Mouse (Mus musculus) kidney, embryonic 16.5 days (tissue): Measurements from ENCODE around the gene Ankrd63. TPM values are rescaled to one million over a fixed set of nuclear protein-coding genes. Genes with fewer than 3 reads are reported as not detected.
A peak's percentile ranks its signal among the peaks of the same experiment; 100 is the strongest.

Source experiments
- ATAC-seq: fragments of 200-750 bp; cut with Nextera tagmentation; 2 replicates; pipeline ENCODE4 v1.8.0; 2017; ENCODE audit warnings: moderate TSS enrichment; ENCODE audit not compliant: low FRiP score, low TSS enrichment
- H3K27ac ChIP-seq: fragments of 300-500 bp; sonication (generic); 2 replicates; pipeline ENCODE4 v1.5.1; 2014; ENCODE audit warnings: low read length
- H3K27me3 ChIP-seq: fragments of 300-500 bp; sonication (generic); 2 replicates; pipeline ENCODE4 v1.6.1; 2014; ENCODE audit warnings: low read length, control low read depth, mixed read lengths; ENCODE audit not compliant: insufficient read depth
- H3K36me3 ChIP-seq: fragments of 300-500 bp; sonication (generic); 2 replicates; pipeline ENCODE4 v1.6.1; 2014; ENCODE audit warnings: low read length, control low read depth, mixed read lengths; ENCODE audit not compliant: insufficient read depth
- H3K4me1 ChIP-seq: fragments of 300-500 bp; sonication (generic); 2 replicates; pipeline ENCODE4 v1.6.1; 2014; ENCODE audit warnings: low read length, control low read depth, mixed read lengths; ENCODE audit not compliant: insufficient read depth
- H3K4me2 ChIP-seq: fragments of 300-500 bp; sonication (generic); replicated peaks from 2 replicates; pipeline ENCODE4 v1.6.1; 2014; ENCODE audit warnings: low read depth, low read length
- H3K4me3 ChIP-seq: fragments of 300-500 bp; sonication (generic); 2 replicates; pipeline ENCODE4 v1.5.1; 2014; ENCODE audit warnings: mild to moderate bottlenecking, low read length
- H3K9ac ChIP-seq: fragments of 300-500 bp; sonication (generic); replicated peaks from 2 replicates; pipeline ENCODE4 v1.6.1; 2014; ENCODE audit warnings: low read length
- H3K9me3 ChIP-seq: fragments of 300-500 bp; sonication (generic); 2 replicates; pipeline ENCODE4 v1.6.1; 2016; ENCODE audit warnings: low read length, control low read depth
- WGBS: fragments of 180-500 bp; shearing (Covaris S2); extraction: QIAGEN DNeasy Blood & Tissue Kit; methylation state at CpG from one replicate; pipeline ENCODE4 v1.1.7; 2014; 5-methylcytosine and 5-hydroxymethylcytosine counted together
- polyA plus RNA-seq: library from polyadenylated mRNA; unstranded; fragments of >200 nt; fragmentation: Nextera tagmentation; extraction: Ambion mirVana; gene quantifications from 2 replicates; pipeline ENCODE4 v1.2.1, GENCODE M21; 2015

Gene Ankrd63
- polyA plus RNA-seq, 1 experiment from 2014 or later: 0.25 TPM

DNA sequence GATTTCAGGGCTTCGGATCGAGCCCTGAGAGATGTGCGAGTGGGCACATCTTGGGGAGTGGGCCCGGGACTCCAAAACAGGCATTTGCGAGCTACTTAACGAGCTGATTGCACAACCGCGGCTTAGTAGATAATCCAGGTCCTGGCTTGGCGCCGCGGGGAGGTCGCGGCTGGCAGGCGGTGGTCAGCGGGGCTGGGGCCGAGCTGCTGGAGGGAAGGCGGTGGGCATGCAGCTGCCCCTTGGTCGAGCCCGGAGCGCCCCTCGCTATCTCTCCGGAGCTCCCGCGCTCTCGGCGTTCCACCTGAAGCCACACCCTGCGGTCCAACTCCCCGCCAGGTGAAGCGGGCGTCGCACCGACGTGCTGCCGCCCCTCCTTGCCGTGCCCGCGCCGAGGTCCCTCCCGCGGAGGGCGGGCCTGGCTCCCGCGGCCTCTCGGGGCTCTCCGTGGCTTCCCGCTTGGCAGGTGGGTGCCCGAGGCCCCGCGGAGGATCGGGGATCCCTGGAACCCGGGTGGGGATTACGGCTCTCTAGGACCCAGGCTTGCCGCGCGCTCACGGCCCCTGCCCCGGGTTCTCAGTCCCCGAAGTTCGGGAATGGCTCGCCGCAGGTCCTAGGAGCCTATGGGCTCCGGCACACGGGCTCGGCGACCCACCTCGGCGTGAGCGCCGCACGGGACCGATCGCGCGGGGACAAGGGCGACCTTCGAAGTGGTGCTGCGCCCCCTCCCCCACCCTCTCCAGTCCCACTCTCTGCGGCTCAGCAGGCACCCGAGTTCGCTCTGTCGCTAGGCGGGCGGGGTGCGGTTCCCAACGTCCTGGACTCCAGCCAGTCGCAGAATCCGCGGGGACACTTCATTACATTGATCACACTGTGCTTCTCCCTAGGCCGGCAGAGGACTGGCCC lies 26.7 kb downstream of the Ankrd63 start:
- H3K4me3 ChIP-seq: peak overlapping the region; percentile 61
- H3K36me3 ChIP-seq: no peaks in the 10 kb centered on the region
- H3K27ac ChIP-seq: no peak overlapping the region
- H3K9me3 ChIP-seq: no peaks in the 10 kb centered on the region
- peak overlapping the region; percentile 66 for H3K9ac ChIP-seq
- peak overlapping the region; percentile 94 for H3K4me2 ChIP-seq
- ATAC-seq: peak; percentile 68
- peaks cover 76% of the 10 kb centered on the region for H3K27me3 ChIP-seq
- under 1% methylated on average over 84 of the region's 89 CpGs for WGBS
- peaks cover 6% of the 10 kb centered on the region for H3K4me1 ChIP-seq

DNA sequence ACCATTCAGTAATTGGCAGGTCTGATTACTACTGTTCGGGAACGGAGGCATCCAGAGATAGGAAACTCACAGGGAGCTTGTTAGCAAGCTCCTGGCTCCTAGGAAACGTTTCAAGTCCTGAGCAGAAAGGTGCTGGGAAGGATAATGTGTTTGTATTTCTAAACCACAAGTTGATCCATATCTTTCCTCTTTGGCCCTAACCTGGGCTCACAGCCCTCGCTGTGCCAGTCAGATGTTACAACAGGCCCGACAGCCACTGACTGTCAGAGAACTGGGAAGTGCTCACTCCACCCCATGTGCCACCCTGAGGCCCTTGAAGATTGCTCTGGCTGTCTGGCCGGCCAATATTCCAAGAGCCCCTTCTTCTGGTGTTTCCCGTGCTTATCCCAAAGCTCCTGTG lies 29.3 kb downstream of the Ankrd63 start:
- peaks cover 6% of the 10 kb centered on the region for H3K4me1 ChIP-seq
- no peaks in the 10 kb centered on the region for H3K36me3 ChIP-seq
- no peaks in the 10 kb centered on the region for H3K9me3 ChIP-seq
- H3K27ac ChIP-seq: no peak overlapping the region
- H3K4me2 ChIP-seq: no peak overlapping the region
- H3K4me3 ChIP-seq: no peak overlapping the region
- H3K27me3 ChIP-seq: peaks cover 70% of the 10 kb centered on the region
- ATAC-seq: no peak
- no peak overlapping the region for H3K9ac ChIP-seq
- 9% methylated on average over 7 of the region's 7 CpGs for WGBS

DNA sequence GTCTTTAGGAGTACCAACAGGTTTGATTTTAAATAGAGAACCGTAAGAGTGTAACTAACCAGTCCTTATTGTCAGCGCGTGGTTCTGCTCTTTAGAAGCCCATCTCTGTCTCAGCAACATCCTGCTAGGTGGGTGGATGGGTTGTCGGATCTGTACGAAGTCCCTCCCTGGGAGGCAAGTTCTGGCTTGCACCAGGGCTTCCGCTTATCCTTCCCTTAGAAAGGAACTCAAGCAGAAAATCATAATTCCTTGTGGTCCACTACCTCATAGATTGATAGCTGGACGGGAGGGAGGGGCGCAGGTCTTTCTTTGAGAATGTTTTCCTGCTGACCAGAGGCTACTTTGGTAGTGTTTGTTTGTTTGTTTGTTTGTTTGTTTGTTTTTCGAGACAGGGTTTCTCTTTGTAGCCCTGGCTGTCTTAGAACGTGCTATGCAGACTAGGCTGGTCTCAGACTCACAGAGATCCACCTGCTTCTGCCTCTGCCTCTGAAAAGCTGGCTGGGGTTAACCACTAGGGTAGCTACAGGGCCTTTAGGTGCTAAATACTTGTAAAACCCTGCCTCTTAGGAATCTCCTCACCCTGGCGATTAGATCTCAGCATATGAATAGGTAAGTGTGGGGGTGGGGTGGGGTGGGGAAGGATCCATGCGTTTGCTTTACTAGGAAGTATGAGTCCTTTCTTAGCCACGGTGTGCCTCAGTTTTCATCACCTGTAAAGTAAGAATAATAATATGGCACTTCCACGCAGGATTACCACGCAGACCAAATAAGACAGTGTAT lies 29.9 kb downstream of the Ankrd63 start:
- ATAC-seq: no peak
- 21% methylated on average over 15 of the region's 15 CpGs for WGBS
- Histone ChIP-seq H3K36me3 (no peaks in the 10 kb centered on the region), H3K27ac (no peak overlapping the region), H3K9me3 (no peaks in the 10 kb centered on the region), H3K4me2 (no peak overlapping the region), H3K9ac (no peak overlapping the region), H3K4me1 (peaks cover 9% of the 10 kb centered on the region), H3K4me3 (no peak overlapping the region), H3K27me3 (peaks cover 68% of the 10 kb centered on the region)

DNA sequence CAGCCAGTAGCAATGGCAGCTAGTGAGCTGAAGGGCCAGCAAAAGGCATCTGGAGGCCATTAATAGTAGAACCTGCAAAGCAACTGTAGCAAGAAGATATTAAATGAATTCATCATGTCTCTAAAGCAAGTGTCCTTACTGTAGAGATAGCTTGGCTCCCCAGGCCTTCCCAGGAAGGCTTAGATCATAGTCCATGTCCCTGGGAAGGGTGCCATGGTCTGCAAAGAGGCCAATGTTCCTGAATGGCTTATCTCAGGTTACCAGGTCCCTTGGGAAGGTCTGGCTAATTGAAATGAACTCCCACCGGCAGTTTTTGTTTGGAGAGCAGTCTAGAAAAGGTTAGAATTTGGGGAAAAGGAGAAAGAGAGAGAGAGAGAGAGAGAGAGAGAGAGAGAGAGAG lies 32.0 kb downstream of the Ankrd63 start:
- no peak for ATAC-seq
- Histone ChIP-seq H3K4me1 (peaks cover 7% of the 10 kb centered on the region), H3K9ac (no peak overlapping the region), H3K9me3 (no peaks in the 10 kb centered on the region), H3K36me3 (no peaks in the 10 kb centered on the region), H3K4me3 (no peak overlapping the region), H3K27me3 (peaks cover 46% of the 10 kb centered on the region), H3K27ac (no peak overlapping the region), H3K4me2 (no peak overlapping the region)
- 32% methylated on average over 1 of the region's 1 CpGs for WGBS

DNA sequence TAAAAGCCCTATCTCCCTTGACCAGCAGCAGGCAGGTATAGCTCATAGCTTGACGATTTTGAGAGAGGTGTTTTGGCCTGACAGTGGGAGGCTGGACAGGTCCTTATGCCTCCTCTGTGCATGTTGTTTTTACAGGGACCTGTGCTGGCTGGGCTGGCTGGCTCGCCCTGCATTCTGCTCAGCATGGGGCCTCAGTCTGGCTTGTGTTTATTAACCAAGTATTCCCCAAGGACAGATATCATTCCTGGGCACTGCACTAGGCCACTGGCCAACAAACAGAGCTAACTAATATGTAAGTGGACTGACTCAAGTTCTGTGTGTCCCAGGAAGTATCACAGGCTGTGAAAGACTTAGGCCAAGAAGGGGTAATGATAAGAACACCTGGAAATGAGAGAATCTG lies 34.0 kb downstream of the Ankrd63 start:
- Histone ChIP-seq H3K9me3 (no peaks in the 10 kb centered on the region), H3K4me1 (peaks cover 7% of the 10 kb centered on the region), H3K36me3 (no peaks in the 10 kb centered on the region), H3K27me3 (peaks cover 28% of the 10 kb centered on the region), H3K4me2 (no peak overlapping the region), H3K4me3 (no peak overlapping the region), H3K27ac (peak overlapping the region; percentile 61; the same call in 1 of the 2 replicates), H3K9ac (no peak overlapping the region)
- ATAC-seq: peak; percentile 23; the same call in 1 of the 2 replicates
- 28% methylated on average over 2 of the region's 2 CpGs for WGBS

DNA sequence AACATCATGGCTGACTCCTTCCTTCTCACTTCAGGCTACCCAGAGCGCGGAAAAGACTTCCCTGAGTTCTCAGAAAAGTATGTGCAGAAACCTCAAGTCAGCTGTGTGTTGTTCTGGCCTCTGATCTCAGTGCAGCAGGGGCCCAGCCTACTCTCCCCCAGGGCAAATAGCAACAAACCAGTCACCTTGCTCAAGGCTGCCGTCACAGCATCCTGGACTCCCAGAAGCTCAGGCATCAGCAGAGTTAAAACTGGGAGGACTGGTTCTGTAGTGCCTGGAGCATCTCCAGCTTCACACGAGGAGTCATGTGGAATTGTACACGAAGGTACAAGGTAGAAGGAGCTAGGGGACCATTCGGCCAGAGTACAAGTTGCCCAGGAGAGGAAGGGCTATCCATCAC lies 34.5 kb downstream of the Ankrd63 start:
- H3K36me3 ChIP-seq: no peaks in the 10 kb centered on the region
- H3K4me1 ChIP-seq: peaks cover 7% of the 10 kb centered on the region
- peak overlapping the region; percentile 61; the same call in 1 of the 2 replicates for H3K27ac ChIP-seq
- H3K4me3 ChIP-seq: no peak overlapping the region
- no peak overlapping the region for H3K4me2 ChIP-seq
- H3K27me3 ChIP-seq: peaks cover 23% of the 10 kb centered on the region
- H3K9me3 ChIP-seq: no peaks in the 10 kb centered on the region
- ATAC-seq: peak; percentile 66
- H3K9ac ChIP-seq: no peak overlapping the region
- 59% methylated on average over 6 of the region's 6 CpGs for WGBS

DNA sequence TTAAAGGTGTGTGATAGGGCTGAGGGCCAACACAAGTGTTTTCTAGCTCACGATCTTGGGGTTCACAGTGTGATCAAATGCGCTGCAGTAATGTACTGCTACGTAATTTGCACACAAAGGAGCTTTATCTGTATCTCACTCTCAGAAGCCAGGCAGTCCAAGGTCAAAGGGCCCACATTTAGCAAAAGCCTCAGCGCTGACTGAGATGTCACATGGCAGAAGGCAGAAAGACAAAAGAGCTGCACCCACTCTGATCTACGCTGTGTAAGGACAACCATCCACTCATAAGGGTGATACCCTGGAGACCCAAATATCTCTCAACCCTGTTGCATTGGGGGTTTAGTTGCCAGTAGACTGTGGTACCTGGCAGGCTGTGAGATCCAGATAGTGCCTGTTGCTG lies 36.6 kb downstream of the Ankrd63 start:
- ATAC-seq: no peak

DNA sequence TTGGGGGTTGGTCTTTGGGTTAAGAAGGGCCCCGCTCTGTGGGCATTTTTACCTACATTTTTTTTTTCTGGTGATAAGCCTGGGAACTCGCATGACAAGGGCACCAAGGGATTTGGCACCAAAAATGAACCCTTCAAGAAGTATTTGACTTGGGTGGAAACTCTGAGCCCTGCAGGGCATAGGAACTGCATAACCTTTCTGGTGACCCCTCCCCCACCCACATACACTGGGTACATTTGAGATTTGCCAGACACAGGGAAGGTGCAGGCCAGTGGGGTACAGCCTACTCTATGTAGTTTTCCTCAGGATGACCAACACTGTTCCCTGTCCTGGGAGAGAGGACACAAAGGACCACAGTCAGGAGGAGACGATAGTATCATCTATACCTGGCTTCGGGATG lies 38.1 kb downstream of the Ankrd63 start:
- Histone ChIP-seq H3K27ac (no peak overlapping the region), H3K9me3 (no peaks in the 10 kb centered on the region), H3K4me1 (peaks cover 7% of the 10 kb centered on the region), H3K4me2 (no peak overlapping the region), H3K27me3 (peaks cover 18% of the 10 kb centered on the region), H3K4me3 (no peak overlapping the region), H3K9ac (no peak overlapping the region), H3K36me3 (no peaks in the 10 kb centered on the region)
- 85% methylated on average over 4 of the region's 4 CpGs for WGBS
- ATAC-seq: no peak

More for the DNA sequence above, 36.6 kb downstream of the Ankrd63 start:
- Histone ChIP-seq H3K36me3 (no peaks in the 10 kb centered on the region), H3K4me1 (peaks cover 7% of the 10 kb centered on the region), H3K27me3 (peaks cover 20% of the 10 kb centered on the region), H3K9ac (no peak overlapping the region), H3K27ac (no peak overlapping the region), H3K4me3 (no peak overlapping the region), H3K4me2 (no peak overlapping the region), H3K9me3 (no peaks in the 10 kb centered on the region)
- WGBS: 86% methylated on average over 5 of the region's 5 CpGs

DNA sequence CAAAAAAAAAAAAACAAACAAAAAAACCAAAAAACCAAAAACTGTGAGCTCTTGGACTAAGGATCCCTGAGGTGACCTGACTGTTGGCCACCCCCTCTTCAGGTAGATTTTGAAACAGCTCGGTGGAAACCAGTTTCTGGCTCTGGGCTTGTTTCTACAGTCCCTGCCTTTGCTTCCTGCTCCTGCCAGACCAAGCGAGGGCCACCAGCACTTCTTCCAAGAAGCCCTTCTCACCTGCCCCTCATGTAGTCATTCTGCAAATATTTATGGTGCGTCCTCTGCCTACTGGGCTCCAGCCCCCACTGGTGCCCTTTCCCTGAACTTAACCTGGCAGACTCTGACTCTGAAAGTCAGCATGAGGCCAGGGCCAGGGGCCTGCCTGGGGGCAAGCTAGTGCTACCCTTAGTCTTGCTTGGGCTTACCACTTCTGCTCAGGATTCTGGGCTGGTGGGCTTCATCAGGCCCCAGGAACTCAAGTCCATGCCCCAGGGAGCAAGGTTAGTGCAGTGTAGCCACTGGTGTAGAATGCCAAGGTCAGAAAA lies 38.7 kb downstream of the Ankrd63 start:
- Histone ChIP-seq H3K27ac (no peak overlapping the region), H3K4me2 (no peak overlapping the region), H3K4me3 (no peak overlapping the region), H3K4me1 (peaks cover 7% of the 10 kb centered on the region), H3K9me3 (no peaks in the 10 kb centered on the region), H3K27me3 (peaks cover 18% of the 10 kb centered on the region), H3K36me3 (no peaks in the 10 kb centered on the region), H3K9ac (no peak overlapping the region)
- ATAC-seq: no peak
- 68% methylated on average over 3 of the region's 3 CpGs for WGBS
